Mouse (Mus musculus): ENCODE measurements around the gene Nmral1.

- TF ChIP-seq USF1 (IDR thresholded peaks at IDR 0.05; ENCODE audit: low read depth) (peak; percentile 85), FOSL1 (IDR thresholded peaks at IDR 0.05; ENCODE audit: insufficient read depth, low read length, poor library complexity, severe bottlenecking) (no peak), CTCF (IDR thresholded peaks at IDR 0.05; ENCODE audit: control insufficient read depth, insufficient read depth, insufficient read length) (no peak), MAX (IDR thresholded peaks at IDR 0.05) (peak; percentile 19), MYOD1 (IDR thresholded peaks at IDR 0.05; ENCODE audit: control insufficient read depth, insufficient read length, low read depth) (peak; percentile 37)
These were observed 39.8 kb downstream of the Nmral1 start, which contains the start of gene Coro7 for GRCm38 (mm10) chr16:4679121-4680018.
